23 mouse cellular contexts compared by ENCODE assay signal in the genomic region with DNA sequence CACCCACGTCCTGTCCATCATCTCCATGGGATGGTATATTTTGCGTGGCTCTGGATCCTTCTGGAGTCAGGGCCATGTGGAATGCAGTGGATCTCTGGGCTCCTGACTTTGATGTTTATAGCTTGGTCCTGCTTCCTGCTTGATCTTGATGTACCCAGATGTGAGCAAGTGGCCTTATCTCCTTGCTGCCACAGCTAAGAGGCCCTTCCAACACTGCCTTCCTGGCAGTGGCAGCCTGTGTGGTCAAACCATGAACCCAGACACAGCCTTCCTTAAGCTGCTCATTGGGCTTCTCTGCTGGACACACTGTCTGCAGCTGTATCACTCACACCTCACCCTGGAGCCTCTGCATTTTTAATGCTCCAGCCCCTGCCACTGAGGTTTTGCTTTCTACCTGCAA. TPM values are rescaled to one million over a fixed set of nuclear protein-coding genes. Genes with fewer than 3 reads are reported as not detected.
DNase-seq lines count a peak whose midpoint lies in the region; ATAC-seq lines count a peak whose summit lies in the region.
"Had no signal": no experiment of that assay in that cellular context is flagged by ENCODE, and none has a peak within 500 bp of the region (broad histone marks: within the 10 kb centered on the region; RNA-seq: fewer than 3 reads in every experiment).

No protein-coding gene starts in this region.

- H3K27me3 ChIP-seq in forebrain, embryonic 14.5 days (replicated peaks; ENCODE audit: control insufficient read depth, insufficient read depth, low read length) = no peaks in the 10 kb centered on the region
- H3K27me3 ChIP-seq in forebrain, embryonic 16.5 days (replicated peaks; ENCODE audit: control insufficient read depth, insufficient read depth, low read length) = no peaks in the 10 kb centered on the region
- H3K27me3 ChIP-seq in lung, embryonic 15.5 days = no peaks in the 10 kb centered on the region
- H3K27me3 ChIP-seq in embryonic facial prominence, embryonic 10.5 days (replicated peaks; ENCODE audit: low read depth, poor library complexity, severe bottlenecking) = no peaks in the 10 kb centered on the region
- H3K27me3 ChIP-seq in liver, embryonic 16.5 days (ENCODE audit: control insufficient read depth, insufficient read depth, low read depth, low read length) = no peaks in the 10 kb centered on the region
- H3K27me3 ChIP-seq: embryonic facial prominence, embryonic 15.5 days; heart, embryonic 12.5 days; hindbrain, embryonic 13.5 days; megakaryocyte, embryonic 14.5 days; Patski had no signal

- H3K4me3 ChIP-seq in forebrain, embryonic 14.5 days (ENCODE audit: low read depth, low read length) = no peak overlapping the region
- no peak overlapping the region for H3K4me3 ChIP-seq in forebrain, embryonic 16.5 days (replicated peaks; ENCODE audit: low read length)
- H3K4me3 ChIP-seq in lung, embryonic 15.5 days = no peak overlapping the region
- H3K4me3 ChIP-seq in embryonic facial prominence, embryonic 10.5 days = no peak overlapping the region
- H3K4me3 ChIP-seq in liver, embryonic 16.5 days (ENCODE audit: low read depth, low read length) = no peak overlapping the region
- H3K4me3 ChIP-seq: embryonic facial prominence, embryonic 15.5 days; gastrocnemius, adult 2 months; heart, embryonic 12.5 days; hindbrain, embryonic 13.5 days; megakaryocyte, embryonic 14.5 days had no signal

- no peak for DNase-seq in forebrain, embryonic 14.5 days (ENCODE audit: low spot score)
- no peak for DNase-seq in lung, adult 18-20 months
- DNase-seq in embryonic facial prominence, embryonic 10.5 days (ENCODE audit: low spot score) = no peak
- DNase-seq in layer of hippocampus, adult 8-10 months (ENCODE audit: low spot score in 2 of 2) = no peak
- DNase-seq in thymus, adult 18-20 months = no peak
- DNase-seq: adrenal gland, postnatal 10 days; cerebellum, postnatal 10 days; gastrocnemius, adult 2 months; kidney, adult 2 months; kidney, postnatal 36 days; right cerebral cortex, adult 18-20 months; thymus, postnatal 25 days had no signal

- H3K36me3 ChIP-seq in forebrain, embryonic 14.5 days (ENCODE audit: control insufficient read depth, insufficient read depth, low read length) = no peaks in the 10 kb centered on the region
- H3K36me3 ChIP-seq in forebrain, embryonic 16.5 days (ENCODE audit: control insufficient read depth, insufficient read depth) = no peaks in the 10 kb centered on the region
- no peaks in the 10 kb centered on the region for H3K36me3 ChIP-seq in lung, embryonic 15.5 days
- no peaks in the 10 kb centered on the region for H3K36me3 ChIP-seq in embryonic facial prominence, embryonic 10.5 days (replicated peaks)
- H3K36me3 ChIP-seq in liver, embryonic 16.5 days (ENCODE audit: control insufficient read depth, insufficient read depth) = no peaks in the 10 kb centered on the region
- H3K36me3 ChIP-seq: embryonic facial prominence, embryonic 15.5 days; heart, embryonic 12.5 days; hindbrain, embryonic 13.5 days had no signal

- ATAC-seq in forebrain, embryonic 14.5 days = no peak
- no peak for ATAC-seq in forebrain, embryonic 16.5 days
- no peak for ATAC-seq in lung, embryonic 15.5 days (ENCODE audit: borderline replicate concordance, extremely low read depth, low FRiP score, low TSS enrichment)
- ATAC-seq in liver, embryonic 16.5 days (ENCODE audit: low read depth) = peak; percentile 70
- ATAC-seq: activated CD4-positive, CD25-positive, alpha-beta regulatory T cell, adult 4 months; CD4-positive, CD25-positive, alpha-beta regulatory T cell, adult 4 months; inflammation-experienced regulatory T-cells, adult 6 months; Patski had no signal

- WGBS in forebrain, embryonic 14.5 days = 91% methylated on average over 2 of the region's 2 CpGs
- WGBS in forebrain, embryonic 16.5 days = 93% methylated on average over 2 of the region's 2 CpGs
- 54% methylated on average over 2 of the region's 2 CpGs for WGBS in lung, embryonic 15.5 days
- WGBS in embryonic facial prominence, embryonic 10.5 days = 73% methylated on average over 2 of the region's 2 CpGs
- WGBS in liver, embryonic 16.5 days (ENCODE audit: insufficient replicate concordance) = 69% methylated on average over 2 of the region's 2 CpGs

- no peaks in the 10 kb centered on the region for H3K4me1 ChIP-seq in forebrain, embryonic 14.5 days (ENCODE audit: control insufficient read depth, insufficient read depth, low read length)
- H3K4me1 ChIP-seq in forebrain, embryonic 16.5 days (replicated peaks; ENCODE audit: control insufficient read depth, insufficient read depth, low read length) = no peaks in the 10 kb centered on the region
- H3K4me1 ChIP-seq in lung, embryonic 15.5 days = peaks cover 8% of the 10 kb centered on the region; the same call in 1 of the 2 replicates
- H3K4me1 ChIP-seq in embryonic facial prominence, embryonic 10.5 days = peaks cover 25% of the 10 kb centered on the region
- peaks cover 2% of the 10 kb centered on the region; the same call in 1 of the 2 replicates for H3K4me1 ChIP-seq in liver, embryonic 16.5 days (ENCODE audit: control insufficient read depth, low read depth, low read length)
- H3K4me1 ChIP-seq: hindbrain, embryonic 13.5 days had no signal

- H3K27ac ChIP-seq in forebrain, embryonic 14.5 days (ENCODE audit: low read depth, low read length) = peak overlapping the region; percentile 27; the same call in 1 of the 2 replicates
- no peak overlapping the region for H3K27ac ChIP-seq in forebrain, embryonic 16.5 days (ENCODE audit: low read length)
- peak overlapping the region; percentile 63 for H3K27ac ChIP-seq in lung, embryonic 15.5 days
- peak overlapping the region; percentile 75 for H3K27ac ChIP-seq in embryonic facial prominence, embryonic 10.5 days (replicated peaks)
- H3K27ac ChIP-seq in liver, embryonic 16.5 days (ENCODE audit: low read length) = no peak overlapping the region
- H3K27ac ChIP-seq: embryonic facial prominence, embryonic 15.5 days; gastrocnemius, adult 2 months; hindbrain, embryonic 13.5 days had no signal

- no peak overlapping the region for H3K4me2 ChIP-seq in forebrain, embryonic 14.5 days (ENCODE audit: low read length)
- no peak overlapping the region for H3K4me2 ChIP-seq in forebrain, embryonic 16.5 days (ENCODE audit: low read length)
- H3K4me2 ChIP-seq in lung, embryonic 15.5 days = no peak overlapping the region
- H3K4me2 ChIP-seq in liver, embryonic 16.5 days (ENCODE audit: low read depth, low read length) = no peak overlapping the region
- H3K4me2 ChIP-seq: embryonic facial prominence, embryonic 15.5 days; heart, embryonic 12.5 days; hindbrain, embryonic 13.5 days had no signal

- no peaks in the 10 kb centered on the region for H3K9me3 ChIP-seq in forebrain, embryonic 14.5 days (replicated peaks; ENCODE audit: control insufficient read depth, low read length)
- H3K9me3 ChIP-seq in forebrain, embryonic 16.5 days (ENCODE audit: control insufficient read depth, low read length) = no peaks in the 10 kb centered on the region
- no peaks in the 10 kb centered on the region for H3K9me3 ChIP-seq in lung, embryonic 15.5 days
- no peaks in the 10 kb centered on the region for H3K9me3 ChIP-seq in embryonic facial prominence, embryonic 10.5 days
- H3K9me3 ChIP-seq in liver, embryonic 16.5 days (replicated peaks; ENCODE audit: control insufficient read depth, low read length) = no peaks in the 10 kb centered on the region
- H3K9me3 ChIP-seq: embryonic facial prominence, embryonic 15.5 days; hindbrain, embryonic 13.5 days had no signal

- no peak overlapping the region for H3K9ac ChIP-seq in forebrain, embryonic 14.5 days (ENCODE audit: low read length)
- H3K9ac ChIP-seq in forebrain, embryonic 16.5 days (replicated peaks; ENCODE audit: low read depth, low read length) = no peak overlapping the region
- no peak overlapping the region for H3K9ac ChIP-seq in lung, embryonic 15.5 days
- no peak overlapping the region for H3K9ac ChIP-seq in liver, embryonic 16.5 days (ENCODE audit: low read depth, low read length)
- H3K9ac ChIP-seq: embryonic facial prominence, embryonic 15.5 days; heart, embryonic 12.5 days; hindbrain, embryonic 13.5 days had no signal

RNA-seq across cellular contexts. Expression of a gene that starts 30.3 kb away (rescaled TPM):
- polyA plus RNA-seq in forebrain, embryonic 14.5 days (2014; fragmentation: Nextera tagmentation; extraction: Ambion mirVana) = 1.3 and 1.9 TPM in 2 replicates
- polyA plus RNA-seq in forebrain, embryonic 16.5 days (2015; fragmentation: Nextera tagmentation; extraction: Ambion mirVana) = 1.9 and 2.0 TPM in 2 replicates
- 6.7 and 9.4 TPM in 2 replicates for polyA plus RNA-seq in lung, embryonic 15.5 days (2015; fragmentation: Nextera tagmentation; extraction: Ambion mirVana)
- polyA plus RNA-seq in embryonic facial prominence, embryonic 10.5 days (2016; fragmentation: Nextera tagmentation; extraction: Ambion mirVana) = 4.5 and 4.6 TPM in 2 replicates
- polyA plus RNA-seq in liver, embryonic 16.5 days (2015; fragmentation: Nextera tagmentation; extraction: Ambion mirVana) = 6.0 and 7.4 TPM in 2 replicates
- total RNA-seq in layer of hippocampus, adult 8-10 months (2022) = 1 to 10 TPM; 2.3 to 5.4 (median 3.6) TPM

Comparison
In these comparisons a context has a peak if more than half of its experiments do, and no peak if none do; other contexts are left out.
1. H3K27ac ChIP-seq: peak in forebrain, embryonic 14.5 days (single experiment), lung, embryonic 15.5 days (single experiment) and embryonic facial prominence, embryonic 10.5 days (single experiment); none in forebrain, embryonic 16.5 days (single experiment) and liver, embryonic 16.5 days (single experiment).